Comparison of ENCODE assay signal across 8 mouse cellular contexts in the genomic region with DNA sequence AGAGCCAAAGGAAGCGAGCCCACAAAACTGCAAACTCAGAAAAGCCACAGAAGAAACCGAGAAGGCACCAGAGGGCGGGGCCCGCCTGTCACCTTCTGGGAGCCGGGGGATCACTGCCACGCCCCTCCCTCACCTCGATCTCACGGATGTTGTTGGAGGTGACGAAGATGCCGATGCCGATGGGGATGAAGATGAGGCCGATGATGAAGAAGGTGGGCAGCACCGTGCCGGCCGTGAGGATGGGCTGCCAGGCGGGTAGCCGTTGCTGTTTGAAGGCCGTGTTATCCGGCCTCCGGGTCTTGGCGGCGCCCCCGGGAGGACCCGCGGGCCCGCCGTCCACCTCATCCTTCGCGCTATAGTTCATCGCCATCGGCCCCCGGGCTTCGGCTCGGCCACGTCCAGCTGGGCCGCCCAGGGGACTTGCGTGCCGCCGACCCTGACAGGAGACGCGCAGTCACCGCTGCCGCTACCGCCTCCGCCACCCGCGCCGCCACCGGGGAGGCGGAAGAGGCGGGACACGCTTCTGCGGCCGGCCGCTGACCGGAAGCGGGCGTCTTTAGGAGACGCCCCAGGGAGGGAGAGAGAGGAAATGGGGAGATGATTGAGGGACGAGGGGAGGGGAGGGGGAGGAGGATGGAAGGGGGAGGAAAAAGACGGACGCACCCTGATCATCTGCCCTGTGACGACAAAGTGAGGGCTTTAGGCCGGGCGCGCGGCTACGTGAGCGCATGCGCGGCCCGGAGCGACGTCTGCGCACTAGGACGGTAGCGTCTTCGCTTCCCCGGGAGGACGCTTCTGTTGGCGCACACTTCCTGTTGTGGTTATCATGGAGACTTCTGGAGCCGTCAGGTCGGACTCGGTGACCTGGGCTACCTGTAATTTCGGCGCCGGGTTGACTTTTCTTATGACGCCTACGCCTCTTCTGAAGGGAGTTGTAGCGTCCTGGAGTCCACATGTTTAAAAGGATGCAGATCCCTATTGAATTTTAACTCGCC. TPM values are rescaled to one million over a fixed set of nuclear protein-coding genes. Genes with fewer than 3 reads are reported as not detected.
DNase-seq lines count a peak whose midpoint lies in the region; ATAC-seq and TF ChIP-seq lines count a peak whose summit lies in the region.

TSS of gene Tmem30a (minus strand) at position 667 of the 995 bp plus-strand sequence.

- TF ChIP-seq EP300 in heart, adult 2 months (IDR thresholded peaks at IDR 0.05; ENCODE audit: insufficient read depth, low read depth, low read length) = peak; percentile 87

- DNase-seq in 3T3-L1 (ENCODE audit: low read depth, low spot score) = peak; percentile 97
- DNase-seq in adrenal gland, postnatal 4 days (ENCODE audit: low spot score in 2 of 2) = peak; percentile 83 to 86
- peak; percentile 98 for DNase-seq in embryonic facial prominence, embryonic 14.5 days (ENCODE audit: low spot score)
- DNase-seq in heart, adult 2 months = peak; percentile 94 to 97
- peak; percentile 93 to 95 for DNase-seq in kidney, adult 8-10 months
- peak; percentile 81 to 91 for DNase-seq in spleen, postnatal 10 days (ENCODE audit: low spot score in 2 of 2)

- peaks cover 2% of the 10 kb centered on the region; the same call in 1 of the 2 replicates for H3K79me2 ChIP-seq in heart, adult 2 months (replicated peaks; ENCODE audit: control insufficient read depth, insufficient read depth, low read length)

- H3K9me3 ChIP-seq in embryonic facial prominence, embryonic 14.5 days (ENCODE audit: control insufficient read depth, low read length) = no peaks in the 10 kb centered on the region
- H3K9me3 ChIP-seq in limb, embryonic 13.5 days = no peaks in the 10 kb centered on the region
- H3K9me3 ChIP-seq in midbrain, embryonic 16.5 days (replicated peaks; ENCODE audit: control insufficient read depth, low read length, poor library complexity, severe bottlenecking) = no peaks in the 10 kb centered on the region

- WGBS in embryonic facial prominence, embryonic 14.5 days = under 1% methylated on average over 72 of the region's 91 CpGs
- WGBS in heart, adult 2 months = under 1% methylated on average over 91 of the region's 91 CpGs
- under 1% methylated on average over 86 of the region's 91 CpGs for WGBS in limb, embryonic 13.5 days
- WGBS in midbrain, embryonic 16.5 days = under 1% methylated on average over 83 of the region's 91 CpGs

- H3K4me1 ChIP-seq in embryonic facial prominence, embryonic 14.5 days (ENCODE audit: control insufficient read depth, insufficient read depth, low read length) = peaks cover 8% of the 10 kb centered on the region; the same call in 1 of the 2 replicates
- peaks cover 4% of the 10 kb centered on the region for H3K4me1 ChIP-seq in heart, adult 2 months (ENCODE audit: control insufficient read depth, insufficient read depth, low read length)
- H3K4me1 ChIP-seq in limb, embryonic 13.5 days = peaks cover 20% of the 10 kb centered on the region
- H3K4me1 ChIP-seq in midbrain, embryonic 16.5 days (ENCODE audit: control insufficient read depth, insufficient read depth, low read length) = peaks cover 28% of the 10 kb centered on the region

- H3K27ac ChIP-seq in embryonic facial prominence, embryonic 14.5 days (replicated peaks; ENCODE audit: low read depth, low read length) = peak within 1 kb of the TSS; percentile 92
- H3K27ac ChIP-seq in heart, adult 2 months = peak within 1 kb of the TSS; percentile 92
- H3K27ac ChIP-seq in limb, embryonic 13.5 days = peak within 1 kb of the TSS; percentile 91
- H3K27ac ChIP-seq in midbrain, embryonic 16.5 days (ENCODE audit: low read length) = peak within 1 kb of the TSS; percentile 91

- peak within 1 kb of the TSS; percentile 92 for H3K9ac ChIP-seq in embryonic facial prominence, embryonic 14.5 days (ENCODE audit: low read depth, low read length)
- peak within 1 kb of the TSS; percentile 86 for H3K9ac ChIP-seq in heart, adult 2 months (ENCODE audit: low read depth, low read length)
- H3K9ac ChIP-seq in limb, embryonic 13.5 days = peak within 1 kb of the TSS; percentile 94
- peak within 1 kb of the TSS; percentile 96 for H3K9ac ChIP-seq in midbrain, embryonic 16.5 days (ENCODE audit: low read depth, low read length)

- no peaks in the 10 kb centered on the region for H3K36me3 ChIP-seq in embryonic facial prominence, embryonic 14.5 days (ENCODE audit: control insufficient read depth, insufficient read depth, low read length)
- H3K36me3 ChIP-seq in heart, adult 2 months (ENCODE audit: control insufficient read depth, insufficient read depth, low read length) = peaks cover 2% of the 10 kb centered on the region
- no peaks in the 10 kb centered on the region for H3K36me3 ChIP-seq in limb, embryonic 13.5 days
- H3K36me3 ChIP-seq in midbrain, embryonic 16.5 days (ENCODE audit: control insufficient read depth, insufficient read depth, low read length) = no peaks in the 10 kb centered on the region

- TF ChIP-seq POLR2A in heart, adult 2 months (IDR thresholded peaks at IDR 0.05; ENCODE audit: insufficient read depth, low read depth, low read length) = peak; percentile 96

- H3K27me3 ChIP-seq in embryonic facial prominence, embryonic 14.5 days (replicated peaks; ENCODE audit: control insufficient read depth, insufficient read depth, low read length) = no peaks in the 10 kb centered on the region
- H3K27me3 ChIP-seq in heart, adult 2 months (ENCODE audit: control insufficient read depth, insufficient read depth, low read length) = no peaks in the 10 kb centered on the region
- no peaks in the 10 kb centered on the region for H3K27me3 ChIP-seq in limb, embryonic 13.5 days
- H3K27me3 ChIP-seq in midbrain, embryonic 16.5 days (ENCODE audit: control insufficient read depth, insufficient read depth, low read depth, low read length) = no peaks in the 10 kb centered on the region

- no peak for TF ChIP-seq CTCF in heart, adult 2 months (IDR thresholded peaks at IDR 0.05)

- peak within 1 kb of the TSS; percentile 90 for H3K4me3 ChIP-seq in embryonic facial prominence, embryonic 14.5 days (ENCODE audit: low read depth, low read length)
- peak within 1 kb of the TSS; percentile 91 for H3K4me3 ChIP-seq in heart, adult 2 months
- H3K4me3 ChIP-seq in limb, embryonic 13.5 days = peak within 1 kb of the TSS; percentile 93
- peak within 1 kb of the TSS; percentile 93 for H3K4me3 ChIP-seq in midbrain, embryonic 16.5 days (ENCODE audit: low read depth, low read length)

- intact Hi-C loops in heart, adult 2 months (cut with DNase I) = loop anchor here (1.0 to 5.0 kb wide), 2 partner anchors 34 to 274 kb away; partner anchors contain the start of genes Cox7a2 and Senp6

- peak within 1 kb of the TSS; percentile 63 for H3K4me2 ChIP-seq in embryonic facial prominence, embryonic 14.5 days (ENCODE audit: low read depth, low read length)
- H3K4me2 ChIP-seq in limb, embryonic 13.5 days (replicated peaks) = peak within 1 kb of the TSS; percentile 75
- H3K4me2 ChIP-seq in midbrain, embryonic 16.5 days (ENCODE audit: low read length) = peak within 1 kb of the TSS; percentile 86

- ATAC-seq in embryonic facial prominence, embryonic 14.5 days (ENCODE audit: low read depth) = peak; percentile 99
- ATAC-seq in limb, embryonic 13.5 days (ENCODE audit: low FRiP score, low read depth) = peak; percentile 98
- ATAC-seq in midbrain, embryonic 16.5 days = peak; percentile 99

RNA-seq across cellular contexts. Expression of gene Tmem30a, which starts in this region (rescaled TPM):
- 10 to 100 TPM; 90.8 to 92.4 TPM for total RNA-seq in adrenal gland, postnatal 4 days (2021)
- 69.4 and 74.4 TPM in 2 replicates for polyA plus RNA-seq in embryonic facial prominence, embryonic 14.5 days (2014; fragmentation: Nextera tagmentation; extraction: Ambion mirVana)
- 10 to 100 TPM; 56.0 to 65.5 TPM for total RNA-seq in heart, adult 2 months (2021)
- polyA plus RNA-seq in heart, adult 2 months (2012; rRNA removed) = 23.6 and 34.6 TPM in 2 replicates
- polyA plus RNA-seq in limb, embryonic 13.5 days (2015; fragmentation: Nextera tagmentation; extraction: Ambion mirVana) = 51.4 and 54.5 TPM in 2 replicates
- polyA plus RNA-seq in midbrain, embryonic 16.5 days (2015; fragmentation: Nextera tagmentation; extraction: Ambion mirVana) = 127 and 136 TPM in 2 replicates

Comparison
In these comparisons a context has a peak if more than half of its experiments do, and no peak if none do; other contexts are left out.
1. Peak in every context shown above with its lines: DNase-seq, ATAC-seq, H3K4me3 ChIP-seq and H3K27ac ChIP-seq.